Mouse (Mus musculus) embryonic facial prominence, embryonic 12.5 days (tissue): Measurements from ENCODE around the gene Kcp. TPM values are rescaled to one million over a fixed set of nuclear protein-coding genes. Genes with fewer than 3 reads are reported as not detected.

Source experiments
- ATAC-seq: fragments of 200-750 bp; cut with Nextera tagmentation; 2 replicates; pipeline ENCODE4 v1.8.0; 2017; ENCODE audit not compliant: insufficient number of reproducible peaks, insufficient read depth, low FRiP score, low TSS enrichment
- H3K27ac ChIP-seq: fragments of 300-500 bp; sonication (generic); 2 replicates; pipeline ENCODE4 v1.5.1; 2016; ENCODE audit warnings: mild to moderate bottlenecking
- H3K27me3 ChIP-seq: fragments of 300-500 bp; sonication (generic); 2 replicates; pipeline ENCODE4 v1.6.1; 2016; ENCODE audit warnings: mild to moderate bottlenecking, moderate library complexity
- H3K36me3 ChIP-seq: fragments of 300-500 bp; sonication (generic); 2 replicates; pipeline ENCODE4 v1.6.1; 2016; ENCODE audit warnings: mild to moderate bottlenecking
- H3K4me1 ChIP-seq: fragments of 300-500 bp; sonication (generic); 2 replicates; pipeline ENCODE4 v1.6.1; 2016
- H3K4me2 ChIP-seq: fragments of 300-500 bp; sonication (generic); replicated peaks from 2 replicates; pipeline ENCODE4 v1.6.1; 2016; ENCODE audit warnings: mild to moderate bottlenecking, moderate library complexity
- H3K4me3 ChIP-seq: fragments of 300-500 bp; sonication (generic); 2 replicates; pipeline ENCODE4 v1.5.1; 2016; ENCODE audit warnings: mild to moderate bottlenecking
- H3K9ac ChIP-seq: fragments of 300-500 bp; sonication (generic); 2 replicates; pipeline ENCODE4 v1.6.1; 2016; ENCODE audit warnings: mild to moderate bottlenecking, moderate library complexity
- H3K9me3 ChIP-seq: fragments of 300-500 bp; sonication (generic); 2 replicates; pipeline ENCODE4 v1.6.1; 2016; ENCODE audit warnings: mild to moderate bottlenecking, moderate library complexity
- WGBS: fragments of 180-500 bp; shearing (Covaris S2); methylation state at CpG from one replicate; pipeline ENCODE4 v1.1.7; 2016; 5-methylcytosine and 5-hydroxymethylcytosine counted together
- polyA plus RNA-seq: library from polyadenylated mRNA; unstranded; fragments of >200 nt; fragmentation: Nextera tagmentation; extraction: Ambion mirVana; gene quantifications from 2 replicates; pipeline ENCODE4 v1.2.1, GENCODE M21; 2016

Kcp gene
- polyA plus RNA-seq, 1 experiment from 2014 or later: 40.6 TPM

DNA sequence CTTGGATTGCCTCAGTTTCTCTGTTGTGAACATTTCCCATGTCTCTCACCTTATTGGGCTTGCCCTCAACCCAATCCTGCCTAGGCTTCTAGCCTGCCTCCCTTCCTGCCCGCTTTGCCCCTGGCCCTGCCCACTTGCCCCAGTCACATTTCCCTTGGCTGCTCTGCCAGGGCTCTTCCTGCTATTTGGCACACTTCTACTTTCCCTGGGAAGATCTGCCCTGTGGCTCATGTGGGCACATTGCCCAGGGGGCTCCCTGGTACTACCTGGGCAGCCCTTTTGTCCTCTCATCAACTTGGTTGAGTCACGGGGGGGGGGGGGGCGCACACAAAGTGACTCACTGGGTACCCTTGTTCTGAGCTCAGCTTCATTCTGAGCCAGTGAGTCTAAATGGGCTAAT, 75.6 kb downstream of the Kcp start:
- H3K27me3 ChIP-seq: peaks cover 29% of the 10 kb centered on the region
- H3K36me3 ChIP-seq: no peaks in the 10 kb centered on the region
- 48% methylated on average over 3 of the region's 3 CpGs for WGBS
- H3K4me1 ChIP-seq: peaks cover 56% of the 10 kb centered on the region
- no peak overlapping the region for H3K4me3 ChIP-seq
- ATAC-seq: no peak
- H3K4me2 ChIP-seq: no peak overlapping the region
- H3K27ac ChIP-seq: no peak overlapping the region
- no peaks in the 10 kb centered on the region for H3K9me3 ChIP-seq
- no peak overlapping the region for H3K9ac ChIP-seq

DNA sequence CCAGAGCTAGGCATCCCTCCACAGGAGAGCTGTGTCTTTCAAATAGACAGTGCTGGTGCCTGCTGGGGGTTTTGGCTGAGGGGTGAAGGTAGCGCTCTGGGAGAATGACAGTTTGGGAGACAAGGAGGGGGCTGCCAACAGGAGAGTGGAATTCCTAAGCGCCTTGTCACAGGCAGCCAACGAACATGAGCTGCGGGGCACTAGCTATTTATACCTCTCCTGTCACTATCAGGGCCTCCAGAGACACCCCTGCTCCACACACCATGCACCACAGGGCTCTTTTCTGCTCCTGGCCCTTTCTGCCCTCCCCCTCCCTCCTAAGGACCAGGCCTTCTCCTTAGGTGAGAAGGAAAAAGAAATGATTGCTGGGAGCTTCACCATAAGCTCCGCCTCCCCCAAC, 76.3 kb downstream of the Kcp start:
- no peaks in the 10 kb centered on the region for H3K9me3 ChIP-seq
- no peak overlapping the region for H3K4me3 ChIP-seq
- H3K27me3 ChIP-seq: peaks cover 29% of the 10 kb centered on the region
- WGBS: 23% methylated on average over 5 of the region's 5 CpGs
- H3K9ac ChIP-seq: no peak overlapping the region; the same call in 1 of the 2 replicates
- peaks cover 51% of the 10 kb centered on the region for H3K4me1 ChIP-seq
- no peak overlapping the region for H3K4me2 ChIP-seq
- no peaks in the 10 kb centered on the region for H3K36me3 ChIP-seq
- ATAC-seq: no peak
- H3K27ac ChIP-seq: no peak overlapping the region

DNA sequence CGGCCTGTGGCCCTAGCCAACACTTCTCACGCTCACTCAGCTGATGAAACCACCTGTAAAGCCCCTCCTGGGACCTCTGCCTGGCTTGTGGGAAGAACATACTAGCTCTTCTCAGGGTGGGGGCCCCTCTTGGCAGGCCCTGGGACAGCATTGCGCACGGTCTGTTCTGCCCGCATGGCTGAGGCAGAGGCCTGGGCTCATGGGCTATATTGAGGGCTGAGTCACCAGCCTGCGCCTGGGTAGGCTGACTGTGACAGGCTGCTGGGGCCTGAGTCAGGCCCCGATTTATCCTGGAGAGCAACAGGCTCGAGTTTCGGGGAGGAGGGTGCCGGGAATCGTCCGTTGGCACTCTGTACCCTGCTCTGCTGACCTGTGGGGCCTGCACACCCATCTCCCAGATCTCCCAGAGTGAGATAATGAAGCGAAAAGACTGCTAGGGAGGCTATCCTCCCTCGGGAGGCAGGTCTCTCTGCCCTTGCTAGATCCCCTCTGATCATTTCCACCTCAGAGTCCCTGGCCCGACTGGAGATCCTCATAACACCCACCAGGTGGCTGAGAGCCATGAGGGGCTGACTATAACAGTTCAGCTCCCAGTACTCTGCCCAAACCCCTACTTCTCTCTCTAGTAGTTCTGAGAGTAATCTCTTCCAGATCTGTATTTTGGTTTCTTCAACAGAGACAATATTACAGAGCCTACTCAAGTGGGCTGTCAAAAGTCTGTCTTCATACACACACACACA, 76.9 kb downstream of the Kcp start:
- Histone ChIP-seq H3K27ac (no peak overlapping the region), H3K36me3 (no peaks in the 10 kb centered on the region), H3K9me3 (no peaks in the 10 kb centered on the region), H3K4me1 (peaks cover 44% of the 10 kb centered on the region), H3K4me2 (no peak overlapping the region), H3K4me3 (no peak overlapping the region), H3K9ac (no peak overlapping the region; the same call in 1 of the 2 replicates), H3K27me3 (peaks cover 29% of the 10 kb centered on the region)
- 42% methylated on average over 15 of the region's 15 CpGs for WGBS
- no peak for ATAC-seq

DNA sequence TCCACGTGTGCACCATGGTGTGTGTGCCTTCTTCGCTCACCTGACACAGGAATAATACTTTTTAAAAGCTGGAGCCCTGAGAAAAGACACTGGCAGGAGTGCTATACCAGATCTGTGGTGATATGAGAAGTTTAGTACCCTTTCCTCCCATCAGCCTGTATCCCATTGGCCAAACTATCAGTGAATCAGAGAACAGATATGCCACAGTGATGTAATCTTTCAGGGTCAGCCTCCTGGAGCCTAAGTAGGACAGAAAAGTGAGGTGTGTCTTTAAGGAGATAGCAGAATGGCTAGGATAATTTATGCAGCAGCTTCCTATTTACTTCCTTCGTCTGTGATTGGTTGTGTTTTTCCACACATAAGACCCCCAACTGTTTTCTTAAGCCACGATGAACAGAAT, 79.6 kb downstream of the Kcp start:
- 58% methylated on average over 4 of the region's 4 CpGs for WGBS
- Histone ChIP-seq H3K27me3 (peaks cover 16% of the 10 kb centered on the region), H3K9me3 (no peaks in the 10 kb centered on the region), H3K36me3 (no peaks in the 10 kb centered on the region), H3K4me3 (no peak overlapping the region), H3K4me2 (no peak overlapping the region), H3K27ac (no peak overlapping the region), H3K4me1 (peaks cover 22% of the 10 kb centered on the region), H3K9ac (no peak overlapping the region)
- no peak for ATAC-seq

DNA sequence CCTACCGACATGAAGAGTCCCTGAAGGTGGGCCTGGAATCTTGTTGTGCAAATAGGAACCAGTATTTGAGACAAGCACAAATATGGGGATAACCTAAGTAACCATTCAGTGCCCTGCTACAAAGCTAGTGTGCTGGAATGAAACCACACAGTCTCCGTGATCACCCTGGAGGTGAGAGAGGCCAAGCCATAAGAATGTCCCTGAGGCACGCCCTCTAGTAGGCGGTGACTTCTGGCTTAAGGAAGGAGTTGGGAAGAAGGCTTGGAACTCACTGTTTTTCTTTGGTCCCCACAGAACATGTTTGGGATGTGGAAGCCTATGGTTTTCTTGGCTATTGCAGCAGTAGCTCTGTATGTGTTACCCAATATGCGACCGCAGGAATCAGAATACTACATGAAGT, 81.4 kb downstream of the Kcp start:
- H3K4me1 ChIP-seq: peaks cover 8% of the 10 kb centered on the region
- WGBS: 70% methylated on average over 6 of the region's 6 CpGs
- no peak overlapping the region for H3K4me3 ChIP-seq
- H3K27me3 ChIP-seq: peaks cover 1% of the 10 kb centered on the region; the same call in 1 of the 2 replicates
- H3K4me2 ChIP-seq: no peak overlapping the region
- H3K9me3 ChIP-seq: no peaks in the 10 kb centered on the region
- H3K27ac ChIP-seq: no peak overlapping the region
- no peaks in the 10 kb centered on the region for H3K36me3 ChIP-seq
- no peak for ATAC-seq
- H3K9ac ChIP-seq: no peak overlapping the region

DNA sequence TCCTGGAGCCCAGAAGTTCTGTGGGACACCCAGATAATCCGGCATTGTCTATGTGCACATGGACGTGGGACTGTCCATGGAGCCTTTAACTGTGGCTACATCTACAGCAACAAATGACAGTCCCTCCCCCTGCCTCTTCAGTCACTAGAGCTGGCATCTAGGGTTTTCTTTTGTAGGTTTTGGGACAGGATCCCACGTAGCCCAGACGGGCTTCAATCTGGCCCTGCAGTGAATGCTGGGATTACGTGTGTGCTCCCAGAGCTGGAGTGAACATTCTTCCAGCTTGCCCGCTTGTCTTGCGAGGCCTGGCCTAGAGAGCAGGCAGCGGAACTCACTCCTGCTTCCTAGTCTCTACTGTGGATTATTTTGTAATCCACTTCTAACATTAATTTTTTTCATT, 82.6 kb downstream of the Kcp start:
- Histone ChIP-seq H3K9me3 (no peaks in the 10 kb centered on the region), H3K27ac (no peak overlapping the region), H3K9ac (no peak overlapping the region), H3K27me3 (no peaks in the 10 kb centered on the region), H3K4me2 (no peak overlapping the region), H3K4me1 (no peaks in the 10 kb centered on the region), H3K4me3 (no peak overlapping the region), H3K36me3 (no peaks in the 10 kb centered on the region)
- no peak for ATAC-seq
- 85% methylated on average over 8 of the region's 8 CpGs for WGBS

Other genes with a start within 250 kb of the Kcp start
- gene Hilpda, start 235.5 kb downstream of the Kcp start, polyA plus RNA-seq: 36.6 and 40.4 TPM in 2 replicates
- 0.27 and 0.39 TPM in 2 replicates for gene Fam71f2, start 228.4 kb downstream of the Kcp start, polyA plus RNA-seq
- gene Fam71f1, start 188.8 kb downstream of the Kcp start, polyA plus RNA-seq: 0.17 and 0.31 TPM in 2 replicates
- gene Calu, start 159.9 kb downstream of the Kcp start, polyA plus RNA-seq: 314 and 332 TPM in 2 replicates
- 0.61 and 0.90 TPM in 2 replicates for gene Opn1sw, start 119.5 kb downstream of the Kcp start, polyA plus RNA-seq
- 26.6 and 26.9 TPM in 2 replicates for gene Ccdc136, start 111.6 kb downstream of the Kcp start, polyA plus RNA-seq
- 14.0 and 15.6 TPM in 2 replicates for gene Flnc, start 74.7 kb downstream of the Kcp start, polyA plus RNA-seq
- gene Atp6v1f, start 40.2 kb downstream of the Kcp start, polyA plus RNA-seq: 196 and 217 TPM in 2 replicates
- gene Atp6v1fnb, start 36.5 kb downstream of the Kcp start, polyA plus RNA-seq: 0.36 and 0.41 TPM in 2 replicates
- gene Irf5, start 18.7 kb upstream of the Kcp start, polyA plus RNA-seq: 2.7 and 3.1 TPM in 2 replicates
- gene Tnpo3, start 101.9 kb upstream of the Kcp start, polyA plus RNA-seq: 98.7 and 102 TPM in 2 replicates
- 4.7 and 5.6 TPM in 2 replicates for gene Tspan33, start 186.3 kb upstream of the Kcp start, polyA plus RNA-seq
- 69.1 and 70.5 TPM in 2 replicates for gene Smo, start 227.6 kb upstream of the Kcp start, polyA plus RNA-seq